ENCODE assay signal across 11 mouse cellular contexts in the genomic region with DNA sequence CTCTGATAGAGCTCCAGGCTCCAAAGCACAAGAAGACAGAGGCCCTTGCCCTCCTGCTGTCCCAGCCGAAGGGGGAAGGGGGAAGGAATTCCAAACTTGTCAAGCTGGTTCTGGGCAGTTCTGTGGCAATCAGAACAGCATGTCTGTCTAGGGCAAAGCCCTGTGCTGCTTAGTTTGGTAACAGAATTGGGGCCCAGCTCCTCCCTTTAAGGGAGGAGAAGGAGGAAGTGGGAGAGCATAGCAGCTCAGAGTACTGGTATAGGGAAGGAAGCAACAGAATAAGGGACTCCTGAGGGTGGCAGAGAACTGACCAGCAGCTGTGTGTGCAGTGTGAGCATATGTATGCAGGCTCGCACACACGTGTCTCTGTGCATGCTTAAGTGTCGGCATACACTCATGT. TPM values are rescaled to one million over a fixed set of nuclear protein-coding genes. Genes with fewer than 3 reads are reported as not detected.
DNase-seq lines count a peak whose midpoint lies in the region; ATAC-seq and TF ChIP-seq lines count a peak whose summit lies in the region.
"Had no signal": no experiment of that assay in that cellular context is flagged by ENCODE, and none has a peak within 500 bp of the region (broad histone marks: within the 10 kb centered on the region; RNA-seq: fewer than 3 reads in every experiment).

No protein-coding gene starts in this region.

- H3K27ac ChIP-seq in bone marrow, adult 2 months (ENCODE audit: control insufficient read depth, insufficient read depth, low read depth, low read length, poor library complexity), result 0 out of 2 replicates have a peak overlapping the region, but pooled peaks have one; percentile 22
- H3K27ac ChIP-seq in liver, embryonic 15.5 days (replicated peaks), result no peak overlapping the region

- no peak overlapping the region for H3K4me2 ChIP-seq in liver, embryonic 15.5 days

- no peak for TF ChIP-seq CTCF in bone marrow, adult 2 months (IDR thresholded peaks at IDR 0.05; ENCODE audit: control insufficient read depth, insufficient read depth, low read length)

- H3K9me3 ChIP-seq in liver, embryonic 15.5 days (replicated peaks), result no peaks in the 10 kb centered on the region

- H3K27me3 ChIP-seq in liver, embryonic 15.5 days, result no peaks in the 10 kb centered on the region

- H3K4me3 ChIP-seq in bone marrow, adult 2 months (replicated peaks; ENCODE audit: control insufficient read depth, low read depth, low read length), result no peak overlapping the region
- no peak overlapping the region for H3K4me3 ChIP-seq in liver, embryonic 15.5 days (replicated peaks)
- H3K4me3 ChIP-seq: erythroblast, embryonic 14.5 days had no signal

- H3K36me3 ChIP-seq in liver, embryonic 15.5 days (replicated peaks), result no peaks in the 10 kb centered on the region

- no peak for TF ChIP-seq POLR2A in bone marrow, adult 2 months (IDR thresholded peaks at IDR 0.05; ENCODE audit: borderline replicate concordance, control insufficient read depth, low read depth, low read length)

- DNase-seq in layer of hippocampus, adult 11-12 months (ENCODE audit: low spot score), result peak; percentile 22
- DNase-seq in layer of hippocampus, adult 8-10 months (ENCODE audit: low spot score in 2 of 2), result no peak
- peak; percentile 29 for DNase-seq in skeletal muscle tissue, adult 2 months (ENCODE audit: low read depth, low spot score)
- no peak for DNase-seq in cerebellum, postnatal 36 days
- no peak for DNase-seq in cerebellum, adult 11-12 months
- DNase-seq: right cerebral cortex, postnatal 25 days had no signal

- ATAC-seq in liver, embryonic 15.5 days (ENCODE audit: insufficient read depth), result peak; percentile 54
- ATAC-seq in inflammation-experienced regulatory T-cells, adult 6 months, result no peak

- H3K4me1 ChIP-seq in bone marrow, adult 2 months (ENCODE audit: control insufficient read depth, insufficient read depth, low read length), result peaks cover 5% of the 10 kb centered on the region; the same call in 1 of the 2 replicates
- H3K4me1 ChIP-seq in liver, embryonic 15.5 days (replicated peaks), result peaks cover 5% of the 10 kb centered on the region; the same call in 1 of the 2 replicates

- WGBS in bone marrow, adult 2 months, result 13% methylated on average over 4 of the region's 4 CpGs
- WGBS in liver, embryonic 15.5 days (ENCODE audit: insufficient replicate concordance), result 19% methylated on average over 4 of the region's 4 CpGs

- no peak overlapping the region for H3K9ac ChIP-seq in liver, embryonic 15.5 days

RNA-seq across cellular contexts. Expression of gene Lcp2, which starts 25.6 kb away (rescaled TPM):
- 1 to 10 TPM; 3.0 to 9.8 (median 6.4) TPM for total RNA-seq in layer of hippocampus, adult 8-10 months (2022)
- 16.6 and 53.6 TPM in 2 replicates for polyA plus RNA-seq in bone marrow, adult 2 months (2011; ENCODE audit: insufficient read depth, insufficient read length, low replicate concordance, missing spikeins)
- polyA plus RNA-seq in liver, embryonic 15.5 days (2015; fragmentation: Nextera tagmentation; extraction: Ambion mirVana), result 8.1 and 10.0 TPM in 2 replicates
- polyA plus RNA-seq in inflammation-experienced regulatory T-cells, adult 6 months (2017; shearing (Covaris generic)), result 100 to 1,000 TPM; 451 to 581 (median 480) TPM

RNA-seq across cellular contexts. Expression of gene 4930469K13Rik, which starts 26.0 kb away (rescaled TPM):
- total RNA-seq in layer of hippocampus, adult 8-10 months (2022), result not detected
- not detected in 2 replicates for polyA plus RNA-seq in bone marrow, adult 2 months (2011; ENCODE audit: insufficient read depth, insufficient read length, low replicate concordance, missing spikeins)
- not detected in 2 replicates for polyA plus RNA-seq in liver, embryonic 15.5 days (2015; fragmentation: Nextera tagmentation; extraction: Ambion mirVana)
- polyA plus RNA-seq in inflammation-experienced regulatory T-cells, adult 6 months (2017; shearing (Covaris generic)), result 10 to 100 TPM in 1 of 3 experiments, 1 to 10 TPM in 2; 6.0 to 13.0 (median 7.7) TPM
- total RNA-seq: heart, adult 18-20 months had no signal
- polyA plus RNA-seq: erythroblast, embryonic 14.5 days had no signal

Comparison
In these comparisons a context has a peak if more than half of its experiments do, and no peak if none do; other contexts are left out.
1. DNase-seq: peak in layer of hippocampus, adult 11-12 months (single experiment) and skeletal muscle tissue, adult 2 months (single experiment); none in layer of hippocampus, adult 8-10 months (0 of 2), cerebellum, postnatal 36 days (0 of 2) and cerebellum, adult 11-12 months (single experiment).